Mouse (Mus musculus) intestine, embryonic 15.5 days (tissue): ENCODE results near the gene Harbi1. TPM values are rescaled to one million over a fixed set of nuclear protein-coding genes. Genes with fewer than 3 reads are reported as not detected.
A peak's percentile ranks its signal among the peaks of the same experiment; 100 is the strongest.

Source experiments
- ATAC-seq: fragments of 200-750 bp; cut with Nextera tagmentation; 2 replicates; pipeline ENCODE4 v1.8.0; 2017; ENCODE audit warnings: moderate TSS enrichment, moderate library complexity
- H3K27ac ChIP-seq: fragments of 300-500 bp; sonication (generic); 2 replicates; pipeline ENCODE4 v1.5.1; 2015; ENCODE audit warnings: mild to moderate bottlenecking, inconsistent platforms
- H3K27me3 ChIP-seq: fragments of 300-500 bp; sonication (generic); replicated peaks from 2 replicates; pipeline ENCODE4 v1.6.1; 2015; ENCODE audit warnings: inconsistent platforms
- H3K36me3 ChIP-seq: fragments of 300-500 bp; sonication (generic); 2 replicates; pipeline ENCODE4 v1.6.1; 2015; ENCODE audit warnings: inconsistent platforms
- H3K4me1 ChIP-seq: fragments of 300-500 bp; sonication (generic); replicated peaks from 2 replicates; pipeline ENCODE4 v1.6.1; 2015; ENCODE audit warnings: inconsistent platforms
- H3K4me2 ChIP-seq: fragments of 300-500 bp; sonication (generic); replicated peaks from 2 replicates; pipeline ENCODE4 v1.6.1; 2015; ENCODE audit warnings: mild to moderate bottlenecking, inconsistent platforms
- H3K4me3 ChIP-seq: fragments of 300-500 bp; sonication (generic); replicated peaks from 2 replicates; pipeline ENCODE4 v1.5.1; 2015; ENCODE audit warnings: inconsistent platforms
- H3K9ac ChIP-seq: fragments of 300-500 bp; sonication (generic); 2 replicates; pipeline ENCODE4 v1.6.1; 2015; ENCODE audit warnings: inconsistent platforms
- H3K9me3 ChIP-seq: fragments of 300-500 bp; sonication (generic); 2 replicates; pipeline ENCODE4 v1.6.1; 2016; ENCODE audit warnings: inconsistent platforms
- WGBS: fragments of 180-500 bp; shearing (Covaris S2); methylation state at CpG from one replicate; pipeline ENCODE4 v1.1.7; 2015; 5-methylcytosine and 5-hydroxymethylcytosine counted together
- polyA plus RNA-seq: library from polyadenylated mRNA; unstranded; fragments of >200 nt; fragmentation: Nextera tagmentation; extraction: Ambion mirVana; gene quantifications from 2 replicates; pipeline ENCODE4 v1.2.1, GENCODE M21; 2015

The Harbi1 gene
- 17.0 and 17.8 TPM in 2 replicates for polyA plus RNA-seq

- H3K36me3 ChIP-seq: no peaks in the 10 kb centered on the region
- no peaks in the 10 kb centered on the region for H3K9me3 ChIP-seq
- H3K4me1 ChIP-seq: peaks cover 7% of the 10 kb centered on the region; the same call in 1 of the 2 replicates
- H3K4me3 ChIP-seq: peak within 1 kb of the TSS; percentile 72
- H3K9ac ChIP-seq: peak within 1 kb of the TSS; percentile 61
- H3K4me2 ChIP-seq: peak within 1 kb of the TSS; percentile 70
- H3K27me3 ChIP-seq: no peaks in the 10 kb centered on the region
- peak; percentile 99 for ATAC-seq
- peak within 1 kb of the TSS; percentile 80 for H3K27ac ChIP-seq
- WGBS: under 1% methylated on average over 66 of the region's 66 CpGs
These were observed at the start of gene Harbi1, which contains the start of gene Atg13 for GRCm38 (mm10) chr2:91710272-91711234. Harbi1 (plus strand) TSS chr2:91710852. Atg13 (minus strand) TSS chr2:91710576.

GRCm38 (mm10) chr2:91660981-91661380 lies 49.7 kb upstream of the Harbi1 start:
- H3K27ac ChIP-seq: no peak overlapping the region
- no peak for ATAC-seq
- 92% methylated on average over 6 of the region's 6 CpGs for WGBS

GRCm38 (mm10) chr2:91664780-91665179 lies 45.9 kb upstream of the Harbi1 start:
- H3K9ac ChIP-seq: no peak overlapping the region
- no peak overlapping the region for H3K27ac ChIP-seq
- no peaks in the 10 kb centered on the region for H3K4me1 ChIP-seq
- peaks cover 43% of the 10 kb centered on the region for H3K36me3 ChIP-seq
- H3K4me3 ChIP-seq: no peak overlapping the region
- no peak for ATAC-seq
- H3K9me3 ChIP-seq: no peaks in the 10 kb centered on the region
- H3K4me2 ChIP-seq: no peak overlapping the region
- no peaks in the 10 kb centered on the region for H3K27me3 ChIP-seq

More at GRCm38 (mm10) chr2:91660981-91661380, 49.7 kb upstream of the Harbi1 start:
- Histone ChIP-seq H3K36me3 (peaks cover 48% of the 10 kb centered on the region), H3K4me1 (no peaks in the 10 kb centered on the region), H3K9ac (no peak overlapping the region), H3K4me2 (no peak overlapping the region), H3K9me3 (no peaks in the 10 kb centered on the region), H3K27me3 (no peaks in the 10 kb centered on the region), H3K4me3 (no peak overlapping the region)

GRCm38 (mm10) chr2:91666386-91666910 lies 44.2 kb upstream of the Harbi1 start:
- WGBS: 91% methylated on average over 6 of the region's 6 CpGs
- H3K4me3 ChIP-seq: no peak overlapping the region
- peaks cover 50% of the 10 kb centered on the region for H3K36me3 ChIP-seq
- no peak overlapping the region for H3K9ac ChIP-seq
- no peaks in the 10 kb centered on the region for H3K4me1 ChIP-seq
- H3K27ac ChIP-seq: no peak overlapping the region
- H3K9me3 ChIP-seq: no peaks in the 10 kb centered on the region
- no peak for ATAC-seq
- no peaks in the 10 kb centered on the region for H3K27me3 ChIP-seq
- H3K4me2 ChIP-seq: no peak overlapping the region

- Histone ChIP-seq H3K4me3 (no peak overlapping the region), H3K27ac (no peak overlapping the region), H3K9ac (no peak overlapping the region), H3K36me3 (peaks cover 49% of the 10 kb centered on the region), H3K27me3 (no peaks in the 10 kb centered on the region), H3K9me3 (no peaks in the 10 kb centered on the region), H3K4me1 (no peaks in the 10 kb centered on the region), H3K4me2 (no peak overlapping the region)
- WGBS: 60% methylated on average over 2 of the region's 2 CpGs
- peak; percentile 49; the same call in 1 of the 2 replicates for ATAC-seq
These were observed 42.9 kb upstream of the Harbi1 start for GRCm38 (mm10) chr2:91667747-91668146.

GRCm38 (mm10) chr2:91669326-91669725 lies 41.3 kb upstream of the Harbi1 start:
- ATAC-seq: no peak
- Histone ChIP-seq H3K9ac (no peak overlapping the region), H3K27ac (no peak overlapping the region), H3K4me1 (no peaks in the 10 kb centered on the region), H3K9me3 (no peaks in the 10 kb centered on the region), H3K36me3 (peaks cover 36% of the 10 kb centered on the region), H3K27me3 (no peaks in the 10 kb centered on the region), H3K4me2 (no peak overlapping the region), H3K4me3 (no peak overlapping the region)
- WGBS: 90% methylated on average over 8 of the region's 8 CpGs

- no peak overlapping the region for H3K27ac ChIP-seq
- no peaks in the 10 kb centered on the region for H3K9me3 ChIP-seq
- peaks cover 33% of the 10 kb centered on the region for H3K36me3 ChIP-seq
- no peaks in the 10 kb centered on the region for H3K27me3 ChIP-seq
- WGBS: 86% methylated on average over 6 of the region's 6 CpGs
- no peak overlapping the region for H3K4me2 ChIP-seq
- no peak for ATAC-seq
- no peak overlapping the region for H3K4me3 ChIP-seq
- no peak overlapping the region for H3K9ac ChIP-seq
- no peaks in the 10 kb centered on the region for H3K4me1 ChIP-seq
These were observed 40.6 kb upstream of the Harbi1 start for GRCm38 (mm10) chr2:91670038-91670437.

GRCm38 (mm10) chr2:91673587-91673986 lies 37.1 kb upstream of the Harbi1 start:
- 93% methylated on average over 2 of the region's 2 CpGs for WGBS
- H3K4me1 ChIP-seq: no peaks in the 10 kb centered on the region
- no peak overlapping the region for H3K27ac ChIP-seq
- peaks cover 34% of the 10 kb centered on the region for H3K36me3 ChIP-seq
- no peaks in the 10 kb centered on the region for H3K27me3 ChIP-seq
- ATAC-seq: no peak
- H3K9me3 ChIP-seq: no peaks in the 10 kb centered on the region
- no peak overlapping the region for H3K4me3 ChIP-seq
- H3K4me2 ChIP-seq: no peak overlapping the region
- no peak overlapping the region for H3K9ac ChIP-seq

- ATAC-seq: no peak
- Histone ChIP-seq H3K4me3 (no peak overlapping the region), H3K27ac (no peak overlapping the region), H3K27me3 (no peaks in the 10 kb centered on the region), H3K4me1 (no peaks in the 10 kb centered on the region), H3K9me3 (no peaks in the 10 kb centered on the region), H3K36me3 (peaks cover 26% of the 10 kb centered on the region), H3K4me2 (no peak overlapping the region), H3K9ac (no peak overlapping the region)
- 90% methylated on average over 5 of the region's 5 CpGs for WGBS
These were observed 35.8 kb upstream of the Harbi1 start for GRCm38 (mm10) chr2:91674895-91675294.

- Histone ChIP-seq H3K4me1 (no peaks in the 10 kb centered on the region), H3K9me3 (no peaks in the 10 kb centered on the region), H3K4me2 (no peak overlapping the region), H3K27me3 (no peaks in the 10 kb centered on the region), H3K27ac (no peak overlapping the region), H3K9ac (no peak overlapping the region), H3K4me3 (no peak overlapping the region), H3K36me3 (peaks cover 20% of the 10 kb centered on the region; the same call in 1 of the 2 replicates)
- ATAC-seq: no peak
- 72% methylated on average over 2 of the region's 2 CpGs for WGBS
These were observed 34.2 kb upstream of the Harbi1 start for GRCm38 (mm10) chr2:91676420-91676819.

- Histone ChIP-seq H3K9me3 (no peaks in the 10 kb centered on the region), H3K36me3 (peaks cover 20% of the 10 kb centered on the region; the same call in 1 of the 2 replicates), H3K4me1 (no peaks in the 10 kb centered on the region), H3K9ac (no peak overlapping the region), H3K4me2 (no peak overlapping the region), H3K4me3 (no peak overlapping the region), H3K27ac (no peak overlapping the region), H3K27me3 (no peaks in the 10 kb centered on the region)
- no peak for ATAC-seq
These were observed 33.7 kb upstream of the Harbi1 start for GRCm38 (mm10) chr2:91676961-91677360.

GRCm38 (mm10) chr2:91682850-91683249 lies 27.8 kb upstream of the Harbi1 start:
- Histone ChIP-seq H3K9ac (no peak overlapping the region), H3K9me3 (no peaks in the 10 kb centered on the region), H3K4me1 (no peaks in the 10 kb centered on the region), H3K36me3 (peaks cover 13% of the 10 kb centered on the region), H3K27me3 (no peaks in the 10 kb centered on the region), H3K27ac (no peak overlapping the region), H3K4me2 (no peak overlapping the region), H3K4me3 (no peak overlapping the region)
- WGBS: 68% methylated on average over 4 of the region's 4 CpGs
- ATAC-seq: no peak
